ENCODE assay signal across 15 mouse cellular contexts in genomic region chr13:62617449-62617848, GRCm38 (mm10). TPM values are rescaled to one million over a fixed set of nuclear protein-coding genes. Genes with fewer than 3 reads are reported as not detected.
A peak's percentile ranks its signal among the peaks of the same experiment; 100 is the strongest.
DNase-seq lines count a peak whose midpoint lies in the region; TF ChIP-seq lines count a peak whose summit lies in the region.
"Not testable (repeated sequence)": the region's sequence is repeated elsewhere in the genome, so short reads cannot be mapped to it uniquely, and the experiment has no call there.
"Had no signal": no experiment of that assay in that cellular context is flagged by ENCODE, and none has a peak within 500 bp of the region (broad histone marks: within the 10 kb centered on the region; RNA-seq: fewer than 3 reads in every experiment).

No protein-coding gene starts in this region.

- H3K79me2 ChIP-seq in MEL (ENCODE audit: control insufficient read depth, insufficient read depth, low read length, poor library complexity), result not testable (repeated sequence)

- not testable (repeated sequence) for H3K9me3 ChIP-seq in MEL (replicated peaks; ENCODE audit: insufficient read depth, low read length)

- TF ChIP-seq POLR2A in MEL (IDR thresholded peaks at IDR 0.05; ENCODE audit: control insufficient read depth in 1 of 2, insufficient read depth in 1 of 2, low read depth in 1 of 2, low read length in 2 of 2, poor library complexity in 1 of 2), result not testable (repeated sequence)

- TF ChIP-seq RAD21 in MEL (IDR thresholded peaks at IDR 0.05; ENCODE audit: low read depth, low read length), result not testable (repeated sequence)

- peak; percentile 55 to 74; a peak in 3 of 4 replicates for TF ChIP-seq EP300 in MEL (IDR thresholded peaks at IDR 0.05; ENCODE audit: low read depth in 1 of 2, low read length in 2 of 2)

- not testable (repeated sequence) for TF ChIP-seq CTCF in MEL (IDR thresholded peaks at IDR 0.05 in 2 of 3, conservative IDR thresholded peaks at IDR 0.05 in 1 of 3; ENCODE audit: control insufficient read depth in 1 of 3, insufficient read depth in 1 of 3, low read depth in 2 of 3, low read length in 3 of 3, poor library complexity in 1 of 3, severe bottlenecking in 1 of 3)

- DNase-seq in MEL (ENCODE audit: low read depth, low spot score) (peak; percentile 58), MEL-GATA-1-ER (ENCODE audit: extremely low read depth, low read depth) (peak; percentile 70)

- H3K9ac ChIP-seq in MEL (ENCODE audit: control insufficient read depth, low read depth, low read length, poor library complexity, severe bottlenecking), result not testable (repeated sequence)

- not testable (repeated sequence) for H3K27me3 ChIP-seq in MEL (ENCODE audit: control insufficient read depth in 1 of 2, insufficient read depth in 2 of 2, low read length in 2 of 2)

- H3K36me3 ChIP-seq in MEL (ENCODE audit: control insufficient read depth in 1 of 2, insufficient read depth in 2 of 2, low read length in 2 of 2), result not testable (repeated sequence)

- not testable (repeated sequence) for H3K27ac ChIP-seq in MEL (ENCODE audit: control insufficient read depth, low read depth, low read length)

- H3K4me3 ChIP-seq in MEL (ENCODE audit: control insufficient read depth in 1 of 2, insufficient read depth in 1 of 2, low read depth in 2 of 2, low read length in 2 of 2), result not testable (repeated sequence)

- H3K4me1 ChIP-seq in MEL (ENCODE audit: control insufficient read depth in 1 of 2, insufficient read depth in 2 of 2, low read length in 2 of 2), result not testable (repeated sequence)

TF ChIP-seq in MEL, 35 proteins besides CTCF, POLR2A, EP300 and RAD21:
- TF ChIP-seq MYB (IDR thresholded peaks at IDR 0.05; ENCODE audit: low read depth, low read length) (peak; percentile 47), GATA1 (IDR thresholded peaks at IDR 0.05; ENCODE audit: low read depth, low read length) (peak; percentile 33; the same call in 1 of the 2 replicates), TAL1 (IDR thresholded peaks at IDR 0.05; ENCODE audit: low read length) (0 out of 2 replicates have a peak, but pooled peaks have one; percentile 22), TCF12 (IDR thresholded peaks at IDR 0.05; ENCODE audit: low read depth, low read length) (peak; percentile 50; the same call in 1 of the 2 replicates)

RNA-seq across cellular contexts. Expression of gene 6720489N17Rik, which starts 6.5 kb away (rescaled TPM):
- 6.7 TPM in 2 replicates for total RNA-seq in MEL (2012; rRNA removed)
- polyA plus RNA-seq in MEL (2012; ENCODE audit: insufficient read depth in 1 of 2, insufficient read length in 2 of 2, low read depth in 1 of 2, low replicate concordance in 2 of 2, missing spikeins in 1 of 2), result 100 to 1,000 TPM in 1 of 2 experiments, 1 to 10 TPM in 1; 6.2 to 159 TPM
- polyA plus RNA-seq: adrenal gland, adult 2 months; G1E had no signal

RNA-seq across cellular contexts. Expression of gene Zfp934, which starts 46.5 kb away (rescaled TPM):
- total RNA-seq in MEL (2012; rRNA removed), result 5.1 and 5.6 TPM in 2 replicates
- polyA plus RNA-seq in MEL (2012; ENCODE audit: insufficient read depth in 1 of 2, insufficient read length in 2 of 2, low read depth in 1 of 2, low replicate concordance in 2 of 2, missing spikeins in 1 of 2), result 100 to 1,000 TPM in 1 of 2 experiments, 10 to 100 TPM in 1; 11.5 to 215 TPM

RNA-seq across cellular contexts. Expression of gene Zfp935, which starts 59.1 kb away (rescaled TPM):
- not detected in 2 replicates for total RNA-seq in MEL (2012; rRNA removed)
- 100 to 1,000 TPM in 1 of 2 experiments, not detected in 1; 354 TPM for polyA plus RNA-seq in MEL (2012; ENCODE audit: insufficient read depth in 1 of 2, insufficient read length in 2 of 2, low read depth in 1 of 2, low replicate concordance in 2 of 2, missing spikeins in 1 of 2)
- total RNA-seq: adrenal gland, adult 18-20 months; adrenal gland, adult 2 months; adrenal gland, adult 8-10 months; adrenal gland, postnatal 14 days; adrenal gland, postnatal 25 days; adrenal gland, postnatal 36 days; adrenal gland, postnatal 4 days; ES-E14 had no signal
- polyA plus RNA-seq: adrenal gland, adult 2 months; brain, embryonic 14.5 days; C2C12; CD4-positive, CD25-positive, alpha-beta regulatory T cell, adult 4 months; cerebellum, adult 2 months; G1E had no signal
